Mouse (Mus musculus) cerebellum, adult (tissue): Measurements from ENCODE around the gene Cd81.

Experiments
- ATAC-seq: cut with Nextera tagmentation; 2 replicates; pipeline ENCODE4 v1.9.2; 2017; ENCODE audit warnings: mild to moderate bottlenecking, moderate library complexity, mixed read lengths; ENCODE audit not compliant: insufficient number of reproducible peaks, low FRiP score, low TSS enrichment

Cd81 gene

GRCm38 (mm10) chr7:143068316-143068881 lies 15.9 kb downstream of the Cd81 start:
- ATAC-seq, result no peak

GRCm38 (mm10) chr7:143068882-143069591 lies 16.5 kb downstream of the Cd81 start, which contains the start of gene Tssc4:
Gene Tssc4 (plus strand): TSS chr7:143069249.
- ATAC-seq, result peak; percentile 90

- no peak for ATAC-seq
Observed at GRCm38 (mm10) chr7:143069751-143070400, 17.3 kb downstream of the Cd81 start.

- ATAC-seq, result no peak
Observed at GRCm38 (mm10) chr7:143070506-143071070, 18.0 kb downstream of the Cd81 start.

GRCm38 (mm10) chr7:143072605-143073004 lies 20.1 kb downstream of the Cd81 start:
- ATAC-seq, result no peak

GRCm38 (mm10) chr7:143073086-143073485 lies 20.5 kb downstream of the Cd81 start:
- no peak for ATAC-seq

- ATAC-seq, result no peak
Observed at GRCm38 (mm10) chr7:143075394-143075793, 22.9 kb downstream of the Cd81 start.

GRCm38 (mm10) chr7:143077351-143077750 lies 24.8 kb downstream of the Cd81 start:
- no peak for ATAC-seq

- ATAC-seq, result no peak
Observed at GRCm38 (mm10) chr7:143082024-143082423, 29.5 kb downstream of the Cd81 start.

GRCm38 (mm10) chr7:143083708-143084107 lies 31.2 kb downstream of the Cd81 start:
- ATAC-seq, result no peak

- no peak for ATAC-seq
Observed at GRCm38 (mm10) chr7:143086366-143086765, 33.8 kb downstream of the Cd81 start.

GRCm38 (mm10) chr7:143087070-143087579 lies 34.6 kb downstream of the Cd81 start:
- ATAC-seq, result no peak

- ATAC-seq, result no peak
Observed at GRCm38 (mm10) chr7:143093847-143094246, 41.3 kb downstream of the Cd81 start.

GRCm38 (mm10) chr7:143094592-143095553 lies 42.3 kb downstream of the Cd81 start, which contains the start of gene Trpm5:
Gene Trpm5 (minus strand): TSS chr7:143094642.
- no peak for ATAC-seq

GRCm38 (mm10) chr7:143095554-143095907 lies 43.0 kb downstream of the Cd81 start:
- ATAC-seq, result no peak

- no peak for ATAC-seq
Observed at GRCm38 (mm10) chr7:143100759-143101158, 48.2 kb downstream of the Cd81 start.

GRCm38 (mm10) chr7:143105258-143105897 lies 52.8 kb downstream of the Cd81 start:
- ATAC-seq, result no peak

GRCm38 (mm10) chr7:143106062-143106461 lies 53.5 kb downstream of the Cd81 start, which contains the start of gene Kcnq1:
Gene Kcnq1 (plus strand): TSS chr7:143106362.
- no peak for ATAC-seq
